Mouse (Mus musculus) inflammation-experienced regulatory T-cells, adult 6 months (primary cell): ENCODE results near the gene Gm9602. TPM values are rescaled to one million over a fixed set of nuclear protein-coding genes. Genes with fewer than 3 reads are reported as not detected.
"Not testable (repeated sequence)": the region's sequence is repeated elsewhere in the genome, so short reads cannot be mapped to it uniquely, and the experiment has no call there.

Source experiments
- ATAC-seq: one replicate; pipeline ENCODE4 v1.8.0; 2017
- polyA plus RNA-seq, 3 experiments: library from polyadenylated mRNA; unstranded; fragments of 100-300 nt; shearing (Covaris generic); gene quantifications; one replicate each; pipeline ENCODE4 v1.2.1; 2017

The Gm9602 gene
- polyA plus RNA-seq, result not detected

DNA sequence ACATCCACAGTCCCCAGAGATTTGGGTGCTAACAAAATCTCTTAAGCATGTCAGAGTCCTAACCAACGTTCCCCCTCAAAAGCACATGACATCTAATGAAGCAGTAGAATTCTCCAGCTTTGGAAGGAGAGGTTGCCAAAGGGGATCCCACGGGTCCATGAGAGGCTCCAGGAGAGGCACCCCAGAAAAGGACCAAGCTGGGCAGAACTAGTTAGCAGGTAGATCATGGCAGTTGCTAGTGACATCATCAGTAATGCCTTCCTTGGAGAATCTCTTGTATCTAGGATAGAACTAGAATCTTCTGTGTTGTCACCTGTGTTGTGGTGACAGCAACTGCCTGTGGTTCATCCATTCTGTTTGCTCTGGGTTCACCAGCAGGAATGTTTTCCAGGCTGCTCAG lies at the start of gene Gm9602:
Gm9602 (plus strand) TSS at position 301 of the 400 bp plus-strand sequence.
- not testable (repeated sequence) for ATAC-seq

DNA sequence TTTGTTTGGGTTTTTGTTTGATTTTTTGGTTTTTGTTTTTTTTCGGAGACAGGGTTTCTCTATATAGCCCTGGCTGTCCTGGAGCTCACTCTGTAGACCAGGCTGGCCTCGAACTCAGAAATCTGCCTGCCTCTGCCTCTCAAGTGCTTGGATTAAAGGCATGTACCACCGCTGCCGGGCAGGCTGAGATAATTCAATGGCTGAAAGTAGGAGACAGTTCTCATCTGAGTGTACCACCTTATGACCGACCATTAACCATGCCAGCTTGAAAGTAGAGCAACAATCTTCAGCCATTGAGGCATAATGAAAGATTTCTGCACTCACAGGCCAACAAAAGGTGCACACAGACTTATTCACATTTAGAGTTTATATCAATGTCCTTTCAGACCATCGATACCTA lies 30.3 kb downstream of the Gm9602 start:
- ATAC-seq, result not testable (repeated sequence)

- not testable (repeated sequence) for ATAC-seq
These were observed 45.8 kb downstream of the Gm9602 start for GRCm38 (mm10) chr14:4821950-4822349.

Other genes starting within 250 kb of the Gm9602 start
- gene Gm3047, start 220.9 kb upstream of the Gm9602 start, polyA plus RNA-seq, result not detected
- gene Gm8159, start 144.0 kb upstream of the Gm9602 start, polyA plus RNA-seq, result not detected
- under 1 TPM in 1 of 3 experiments, not detected in 2; 0.94 TPM for gene Gm3239, start 112.1 kb upstream of the Gm9602 start, polyA plus RNA-seq
- not detected for gene Gm7876, start 67.1 kb upstream of the Gm9602 start, polyA plus RNA-seq
- 10 to 100 TPM in 2 of 3 experiments, 1 to 10 TPM in 1; 3.9 to 20.4 (median 11.7) TPM for gene Gm3252, start 49.6 kb upstream of the Gm9602 start, polyA plus RNA-seq
- gene Gm3269, start 61.8 kb downstream of the Gm9602 start, polyA plus RNA-seq, result not detected
- 1 to 10 TPM in 2 of 3 experiments, under 1 TPM in 1; 0.80 to 2.9 (median 2.2) TPM for gene Gm3264, start 79.2 kb downstream of the Gm9602 start, polyA plus RNA-seq
- not detected for gene Gm3278, start 116.1 kb downstream of the Gm9602 start, polyA plus RNA-seq
- gene Gm8297, start 207.6 kb downstream of the Gm9602 start, polyA plus RNA-seq, result under 1 TPM in 1 of 3 experiments, not detected in 2; 0.72 TPM
- gene Gm3298, start 239.6 kb downstream of the Gm9602 start, polyA plus RNA-seq, result not detected